In the genomic region with DNA sequence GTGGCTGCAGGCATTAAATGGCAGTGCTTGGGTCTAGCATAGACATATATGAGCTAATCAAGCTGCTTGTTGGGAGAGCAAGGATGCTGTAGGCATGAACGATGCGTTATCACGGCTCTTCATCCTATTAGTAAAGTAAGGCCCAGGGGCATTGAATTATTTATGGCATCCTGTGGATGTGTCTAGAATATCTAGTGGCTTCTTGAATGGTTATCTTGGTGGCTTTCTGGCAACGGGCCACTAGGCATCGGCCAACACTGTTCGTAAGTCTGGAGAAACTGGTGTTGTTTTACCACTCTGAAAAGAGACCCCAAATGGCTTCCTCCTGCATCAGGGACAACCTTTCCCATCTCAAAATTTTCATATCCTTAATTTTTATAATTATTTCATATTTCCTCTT, we compare ENCODE assay signal across 26 mouse cellular contexts. TPM values are rescaled to one million over a fixed set of nuclear protein-coding genes. Genes with fewer than 3 reads are reported as not detected.
DNase-seq lines count a peak whose midpoint lies in the region; ATAC-seq and TF ChIP-seq lines count a peak whose summit lies in the region.
"Had no signal": no experiment of that assay in that cellular context is flagged by ENCODE, and none has a peak within 500 bp of the region (broad histone marks: within the 10 kb centered on the region; RNA-seq: fewer than 3 reads in every experiment).

No protein-coding gene starts in this region.

- no peaks in the 10 kb centered on the region for H3K36me3 ChIP-seq in forebrain, embryonic 13.5 days (ENCODE audit: poor library complexity, severe bottlenecking)
- no peaks in the 10 kb centered on the region for H3K36me3 ChIP-seq in forebrain, embryonic 12.5 days (replicated peaks)
- H3K36me3 ChIP-seq in hindbrain, embryonic 16.5 days (ENCODE audit: control insufficient read depth, insufficient read depth, low read length): no peaks in the 10 kb centered on the region
- no peaks in the 10 kb centered on the region for H3K36me3 ChIP-seq in hindbrain, embryonic 10.5 days
- no peaks in the 10 kb centered on the region for H3K36me3 ChIP-seq in midbrain, embryonic 16.5 days (ENCODE audit: control insufficient read depth, insufficient read depth, low read length)
- H3K36me3 ChIP-seq: G1E; heart, embryonic 13.5 days; intestine, embryonic 15.5 days; limb, embryonic 10.5 days; limb, embryonic 15.5 days; liver, embryonic 13.5 days had no signal

- H3K9ac ChIP-seq in forebrain, embryonic 13.5 days: no peak overlapping the region
- no peak overlapping the region for H3K9ac ChIP-seq in forebrain, embryonic 12.5 days
- H3K9ac ChIP-seq in hindbrain, embryonic 16.5 days (ENCODE audit: low read depth, low read length): no peak overlapping the region
- H3K9ac ChIP-seq in midbrain, embryonic 16.5 days (ENCODE audit: low read depth, low read length): no peak overlapping the region
- H3K9ac ChIP-seq: forebrain, postnatal 0 days; heart, embryonic 13.5 days; intestine, embryonic 15.5 days; limb, embryonic 15.5 days; liver, embryonic 13.5 days had no signal

- H3K4me1 ChIP-seq in forebrain, embryonic 13.5 days: peaks cover 17% of the 10 kb centered on the region
- peaks cover 11% of the 10 kb centered on the region for H3K4me1 ChIP-seq in forebrain, embryonic 12.5 days
- peaks cover 8% of the 10 kb centered on the region for H3K4me1 ChIP-seq in hindbrain, embryonic 16.5 days (ENCODE audit: control insufficient read depth, insufficient read depth, low read depth, low read length)
- H3K4me1 ChIP-seq in hindbrain, embryonic 10.5 days (replicated peaks): no peaks in the 10 kb centered on the region
- peaks cover 14% of the 10 kb centered on the region; the same call in 1 of the 2 replicates for H3K4me1 ChIP-seq in midbrain, embryonic 16.5 days (ENCODE audit: control insufficient read depth, insufficient read depth, low read length)
- H3K4me1 ChIP-seq: heart, embryonic 13.5 days; intestine, embryonic 15.5 days; limb, embryonic 15.5 days; megakaryocyte, embryonic 14.5 days had no signal

- DNase-seq in hindbrain, embryonic 10.5 days (ENCODE audit: low spot score): no peak
- DNase-seq in brain, embryonic 14.5 days (ENCODE audit: low read depth): peak; percentile 76
- no peak for DNase-seq in thymus, postnatal 36 days
- DNase-seq in layer of hippocampus, adult 11-12 months (ENCODE audit: low spot score): no peak
- DNase-seq: adrenal gland, postnatal 14 days; liver, embryonic 13.5 days; lung, postnatal 4 days had no signal

- ATAC-seq in forebrain, embryonic 13.5 days: 0 out of 2 replicates have a peak, but pooled peaks have one; percentile 14
- no peak for ATAC-seq in forebrain, embryonic 12.5 days (ENCODE audit: low FRiP score)
- no peak; the same call in 1 of the 2 replicates for ATAC-seq in hindbrain, embryonic 16.5 days
- 0 out of 2 replicates have a peak, but pooled peaks have one; percentile 22 for ATAC-seq in midbrain, embryonic 16.5 days
- ATAC-seq: intestine, embryonic 15.5 days; Patski had no signal

- WGBS in forebrain, embryonic 13.5 days: 66% methylated on average over 6 of the region's 6 CpGs
- WGBS in forebrain, embryonic 12.5 days: 85% methylated on average over 6 of the region's 6 CpGs
- WGBS in hindbrain, embryonic 16.5 days: 37% methylated on average over 6 of the region's 6 CpGs
- WGBS in hindbrain, embryonic 10.5 days: 89% methylated on average over 6 of the region's 6 CpGs
- WGBS in midbrain, embryonic 16.5 days: 44% methylated on average over 6 of the region's 6 CpGs

- TF ChIP-seq POLR2A in brain, embryonic 14.5 days (IDR thresholded peaks at IDR 0.05; ENCODE audit: borderline replicate concordance, extremely low read depth, insufficient read depth, insufficient read length, poor library complexity, severe bottlenecking): no peak

- H3K4me3 ChIP-seq in forebrain, embryonic 13.5 days: no peak overlapping the region
- no peak overlapping the region for H3K4me3 ChIP-seq in forebrain, embryonic 12.5 days (replicated peaks)
- no peak overlapping the region for H3K4me3 ChIP-seq in hindbrain, embryonic 16.5 days (ENCODE audit: low read length)
- H3K4me3 ChIP-seq in hindbrain, embryonic 10.5 days: no peak overlapping the region
- no peak overlapping the region for H3K4me3 ChIP-seq in midbrain, embryonic 16.5 days (ENCODE audit: low read depth, low read length)
- H3K4me3 ChIP-seq: erythroblast, embryonic 14.5 days; heart, adult 2 months; heart, embryonic 13.5 days; intestine, embryonic 15.5 days; limb, embryonic 10.5 days; limb, embryonic 15.5 days; liver, embryonic 13.5 days; megakaryocyte, embryonic 14.5 days had no signal

- H3K27ac ChIP-seq in forebrain, embryonic 13.5 days: no peak overlapping the region
- no peak overlapping the region for H3K27ac ChIP-seq in forebrain, embryonic 12.5 days
- peak overlapping the region; percentile 49; the same call in 1 of the 2 replicates for H3K27ac ChIP-seq in hindbrain, embryonic 16.5 days (ENCODE audit: low read depth, low read length)
- H3K27ac ChIP-seq in hindbrain, embryonic 10.5 days: no peak overlapping the region
- H3K27ac ChIP-seq in midbrain, embryonic 16.5 days (ENCODE audit: low read length): no peak overlapping the region
- H3K27ac ChIP-seq: heart, adult 2 months; heart, embryonic 13.5 days; intestine, embryonic 15.5 days; limb, embryonic 15.5 days; liver, embryonic 13.5 days had no signal

- H3K9me3 ChIP-seq in forebrain, embryonic 13.5 days (replicated peaks): no peaks in the 10 kb centered on the region
- no peaks in the 10 kb centered on the region for H3K9me3 ChIP-seq in forebrain, embryonic 12.5 days
- no peaks in the 10 kb centered on the region for H3K9me3 ChIP-seq in hindbrain, embryonic 16.5 days (ENCODE audit: control insufficient read depth, low read length)
- no peaks in the 10 kb centered on the region for H3K9me3 ChIP-seq in hindbrain, embryonic 10.5 days
- no peaks in the 10 kb centered on the region for H3K9me3 ChIP-seq in midbrain, embryonic 16.5 days (replicated peaks; ENCODE audit: control insufficient read depth, low read length, poor library complexity, severe bottlenecking)
- H3K9me3 ChIP-seq: G1E; heart, embryonic 13.5 days; intestine, embryonic 15.5 days; limb, embryonic 10.5 days; limb, embryonic 15.5 days; liver, embryonic 13.5 days; megakaryocyte, embryonic 14.5 days had no signal

- H3K4me2 ChIP-seq in forebrain, embryonic 13.5 days: no peak overlapping the region
- no peak overlapping the region for H3K4me2 ChIP-seq in forebrain, embryonic 12.5 days
- H3K4me2 ChIP-seq in hindbrain, embryonic 16.5 days (ENCODE audit: low read length): no peak overlapping the region
- H3K4me2 ChIP-seq in midbrain, embryonic 16.5 days (ENCODE audit: low read length): no peak overlapping the region
- H3K4me2 ChIP-seq: heart, embryonic 13.5 days; intestine, embryonic 15.5 days; limb, embryonic 15.5 days; liver, embryonic 13.5 days had no signal

- no peaks in the 10 kb centered on the region for H3K27me3 ChIP-seq in forebrain, embryonic 13.5 days
- H3K27me3 ChIP-seq in forebrain, embryonic 12.5 days: no peaks in the 10 kb centered on the region
- H3K27me3 ChIP-seq in hindbrain, embryonic 16.5 days (replicated peaks; ENCODE audit: control insufficient read depth, insufficient read depth, low read length): no peaks in the 10 kb centered on the region
- no peaks in the 10 kb centered on the region for H3K27me3 ChIP-seq in hindbrain, embryonic 10.5 days (ENCODE audit: insufficient read depth, poor library complexity, severe bottlenecking)
- no peaks in the 10 kb centered on the region for H3K27me3 ChIP-seq in midbrain, embryonic 16.5 days (ENCODE audit: control insufficient read depth, insufficient read depth, low read depth, low read length)
- H3K27me3 ChIP-seq: heart, embryonic 13.5 days; intestine, embryonic 15.5 days; limb, embryonic 15.5 days; megakaryocyte, embryonic 14.5 days had no signal

- no peak for TF ChIP-seq CTCF in brain, embryonic 14.5 days (IDR thresholded peaks at IDR 0.05; ENCODE audit: borderline replicate concordance, extremely low read depth, insufficient read depth, insufficient read length)

RNA-seq across cellular contexts. Expression of a gene that starts 33.6 kb away (rescaled TPM):
- polyA plus RNA-seq in forebrain, embryonic 13.5 days (2015; fragmentation: Nextera tagmentation; extraction: Ambion mirVana): 0.23 and 0.25 TPM in 2 replicates
- polyA plus RNA-seq in forebrain, embryonic 12.5 days (2016; fragmentation: Nextera tagmentation; extraction: Ambion mirVana): 0.22 and 0.24 TPM in 2 replicates
- 1.5 and 1.7 TPM in 2 replicates for polyA plus RNA-seq in hindbrain, embryonic 16.5 days (2015; fragmentation: Nextera tagmentation; extraction: Ambion mirVana)
- not detected in 2 replicates for polyA plus RNA-seq in hindbrain, embryonic 10.5 days (2016; fragmentation: Nextera tagmentation; extraction: Ambion mirVana)
- 1.7 and 1.9 TPM in 2 replicates for polyA plus RNA-seq in brain, embryonic 14.5 days (2012; rRNA removed)
- polyA plus RNA-seq in midbrain, embryonic 16.5 days (2015; fragmentation: Nextera tagmentation; extraction: Ambion mirVana): 3.3 and 4.4 TPM in 2 replicates
- polyA plus RNA-seq: embryonic facial prominence, embryonic 14.5 days; erythroblast, embryonic 14.5 days; G1E; heart, adult 2 months; heart, embryonic 13.5 days; intestine, embryonic 15.5 days; kidney, adult 2 months; kidney, embryonic 16.5 days; limb, embryonic 10.5 days; limb, embryonic 15.5 days; liver, embryonic 13.5 days; lung, postnatal 0 days; Patski; thymus, postnatal 0 days had no signal

Comparison
In these comparisons a context has a peak if more than half of its experiments do, and no peak if none do; other contexts are left out.
1. ATAC-seq: peak in forebrain, embryonic 13.5 days (single experiment) and midbrain, embryonic 16.5 days (single experiment); none in forebrain, embryonic 12.5 days (single experiment) and hindbrain, embryonic 16.5 days (single experiment).